Comparison of ENCODE assay signal across 30 mouse cellular contexts in the genomic region with DNA sequence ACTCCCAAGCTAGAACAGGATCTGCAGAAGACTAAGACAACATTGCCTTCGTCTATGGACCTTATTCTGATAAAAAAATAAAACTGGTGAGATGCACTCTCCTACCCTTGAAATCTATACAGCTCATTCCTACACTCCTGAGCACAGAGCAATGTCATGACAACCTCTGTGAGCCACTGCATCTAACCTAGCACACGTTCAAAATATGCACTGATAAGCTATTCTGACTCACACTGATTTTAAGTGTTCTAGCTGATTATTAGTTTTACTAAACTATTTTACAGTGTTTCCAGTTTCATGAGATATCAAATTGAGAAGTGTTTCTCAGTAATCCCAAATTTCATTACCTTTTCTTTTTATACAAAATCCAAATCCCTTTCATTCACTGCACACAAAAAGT.
"Had no signal": no experiment of that assay in that cellular context is flagged by ENCODE, and none has a peak within 500 bp of the region (broad histone marks: within the 10 kb centered on the region; RNA-seq: fewer than 3 reads in every experiment).

No protein-coding gene starts in this region.

- H3K9me3 ChIP-seq: limb, embryonic 10.5 days; limb, embryonic 12.5 days; limb, embryonic 13.5 days; limb, embryonic 15.5 days; liver, embryonic 12.5 days; liver, embryonic 13.5 days; liver, embryonic 15.5 days; lung, embryonic 15.5 days; megakaryocyte, embryonic 14.5 days; midbrain, embryonic 10.5 days; midbrain, embryonic 12.5 days; midbrain, embryonic 13.5 days; midbrain, embryonic 15.5 days; neural tube, embryonic 12.5 days had no signal

- ATAC-seq: liver, embryonic 12.5 days; liver, postnatal 0 days; lung, postnatal 0 days; midbrain, embryonic 13.5 days; midbrain, embryonic 15.5 days; midbrain, embryonic 16.5 days had no signal

- H3K27me3 ChIP-seq: limb, embryonic 12.5 days; limb, embryonic 13.5 days; limb, embryonic 15.5 days; liver, embryonic 12.5 days; liver, embryonic 13.5 days; liver, embryonic 15.5 days; lung, embryonic 15.5 days; megakaryocyte, embryonic 14.5 days; midbrain, embryonic 12.5 days; midbrain, embryonic 13.5 days; midbrain, embryonic 15.5 days; neural tube, embryonic 12.5 days had no signal

- H3K4me1 ChIP-seq: limb, embryonic 12.5 days; limb, embryonic 15.5 days; lung, embryonic 15.5 days had no signal

- H3K36me3 ChIP-seq: limb, embryonic 10.5 days; limb, embryonic 12.5 days; limb, embryonic 13.5 days; limb, embryonic 15.5 days; liver, embryonic 12.5 days; liver, embryonic 13.5 days; lung, embryonic 15.5 days; midbrain, embryonic 10.5 days; midbrain, embryonic 12.5 days; midbrain, embryonic 13.5 days; midbrain, embryonic 15.5 days; neural tube, embryonic 12.5 days had no signal

- H3K4me3 ChIP-seq: limb, embryonic 10.5 days; limb, embryonic 12.5 days; limb, embryonic 13.5 days; limb, embryonic 15.5 days; liver, embryonic 12.5 days; liver, embryonic 13.5 days; liver, embryonic 15.5 days; lung, embryonic 15.5 days; megakaryocyte, embryonic 14.5 days; midbrain, embryonic 10.5 days; midbrain, embryonic 12.5 days; midbrain, embryonic 13.5 days; midbrain, embryonic 15.5 days; myocyte; neural tube, embryonic 12.5 days had no signal

- H3K27ac ChIP-seq: limb, embryonic 10.5 days; limb, embryonic 12.5 days; limb, embryonic 13.5 days; limb, embryonic 15.5 days; liver, embryonic 12.5 days; liver, embryonic 13.5 days; liver, embryonic 14.5 days; liver, embryonic 15.5 days; lung, embryonic 15.5 days; macrophage; midbrain, embryonic 10.5 days; midbrain, embryonic 12.5 days; midbrain, embryonic 13.5 days; midbrain, embryonic 15.5 days; neural tube, embryonic 12.5 days had no signal

- DNase-seq: left cerebral cortex, postnatal 4 days; liver; liver, embryonic 13.5 days; liver, postnatal 0 days; lung, adult 18-20 months; lung, adult 2 months; lung, embryonic 14.5 days; lung, postnatal 10 days; lung, postnatal 14 days; lung, postnatal 36 days; lung, postnatal 4 days; midbrain, embryonic 14.5 days had no signal

- H3K9ac ChIP-seq: limb, embryonic 12.5 days; limb, embryonic 13.5 days; limb, embryonic 15.5 days; liver, embryonic 12.5 days; liver, embryonic 13.5 days; liver, embryonic 14.5 days; liver, embryonic 15.5 days; liver, postnatal 0 days; lung, embryonic 14.5 days; lung, embryonic 15.5 days; midbrain, embryonic 12.5 days; midbrain, embryonic 13.5 days; midbrain, embryonic 15.5 days; neural tube, embryonic 12.5 days had no signal
